Mouse (Mus musculus) layer of hippocampus, adult 2 months (tissue): ENCODE results near the gene Spindoc. TPM values are rescaled to one million over a fixed set of nuclear protein-coding genes. Genes with fewer than 3 reads are reported as not detected.
"Not testable (repeated sequence)": the region's sequence is repeated elsewhere in the genome, so short reads cannot be mapped to it uniquely, and the experiment has no call there.

ENCODE experiments used
- DNase-seq, 2 experiments: peaks; one replicate each; pipeline ENCODE4 v3.0.0; 2022; ENCODE audit warnings: low spot score in 2 of 2
- H3K27ac ChIP-seq: fragments of 200-600 bp; 2 replicates; pipeline ENCODE4 v1.8.1; 2022
- H3K4me3 ChIP-seq: fragments of 200-600 bp; 2 replicates; pipeline ENCODE4 v1.8.1; 2022; ENCODE audit warnings: mild to moderate bottlenecking
- CTCF ChIP-seq: fragments of 200-600 bp; conservative IDR thresholded peaks from 2 replicates; pipeline ENCODE4 v1.8.1; 2022; ENCODE audit warnings: antibody characterized with exemption, mild to moderate bottlenecking, moderate library complexity
- total RNA-seq, 2 experiments: library from RNA; stranded (reverse); gene quantifications; 2 replicates each; pipeline ENCODE4 v1.2.3; 2021

Gene Spindoc
- total RNA-seq, 2 experiments from 2014 or later, result 30.2 to 31.7 TPM

GRCm38 (mm10) chr19:7419134-7419533 lies 36.3 kb upstream of the Spindoc start:
- Histone ChIP-seq H3K27ac (peak overlapping the region; percentile 87; the same call in 1 of the 2 replicates), H3K4me3 (peak overlapping the region; percentile 27; the same call in 1 of the 2 replicates)
- DNase-seq, result no peak
- no peak for TF ChIP-seq CTCF

GRCm38 (mm10) chr19:7417911-7418849 lies 35.4 kb upstream of the Spindoc start:
- peak; percentile 90 for TF ChIP-seq CTCF
- DNase-seq, result peak; percentile 79 to 85
- peak overlapping the region; percentile 87 for H3K27ac ChIP-seq
- H3K4me3 ChIP-seq, result peak overlapping the region; percentile 74

- peak; percentile 71 to 76 for DNase-seq
- TF ChIP-seq CTCF, result no peak
- H3K27ac ChIP-seq, result peak within 1 kb of the TSS; percentile 89
- H3K4me3 ChIP-seq, result peak within 1 kb of the TSS; percentile 74
These were observed 34.3 kb upstream of the Spindoc start, which contains the start of gene 2700081O15Rik for GRCm38 (mm10) chr19:7416834-7417735. Gene 2700081O15Rik (plus strand): TSS chr19:7417625.

GRCm38 (mm10) chr19:7415916-7416833 lies 33.4 kb upstream of the Spindoc start:
- Histone ChIP-seq H3K4me3 (peak overlapping the region; percentile 74), H3K27ac (peak overlapping the region; percentile 89)
- no peak for TF ChIP-seq CTCF
- DNase-seq, result no peak

GRCm38 (mm10) chr19:7412361-7412760 lies 29.6 kb upstream of the Spindoc start:
- DNase-seq, result no peak
- TF ChIP-seq CTCF, result no peak
- no peak overlapping the region for H3K27ac ChIP-seq
- no peak overlapping the region for H3K4me3 ChIP-seq

GRCm38 (mm10) chr19:7404623-7405229 lies 21.9 kb upstream of the Spindoc start:
- no peak for TF ChIP-seq CTCF
- DNase-seq, result no peak

GRCm38 (mm10) chr19:7400635-7401034 lies 17.8 kb upstream of the Spindoc start:
- no peak for DNase-seq
- H3K4me3 ChIP-seq, result no peak overlapping the region
- no peak overlapping the region for H3K27ac ChIP-seq
- TF ChIP-seq CTCF, result no peak

More at GRCm38 (mm10) chr19:7404623-7405229, 21.9 kb upstream of the Spindoc start:
- Histone ChIP-seq H3K27ac (no peak overlapping the region), H3K4me3 (no peak overlapping the region)

GRCm38 (mm10) chr19:7398898-7399297 lies 16.1 kb upstream of the Spindoc start:
- not testable (repeated sequence) for DNase-seq, H3K4me3 ChIP-seq, H3K27ac ChIP-seq

- not testable (repeated sequence) for H3K27ac ChIP-seq, DNase-seq
- TF ChIP-seq CTCF, result peak; percentile 59
These were observed 14.4 kb upstream of the Spindoc start for GRCm38 (mm10) chr19:7396867-7397826.

GRCm38 (mm10) chr19:7388488-7388887 lies 5.7 kb upstream of the Spindoc start:
- DNase-seq, result no peak
- TF ChIP-seq CTCF, result no peak
- no peak overlapping the region for H3K4me3 ChIP-seq
- H3K27ac ChIP-seq, result no peak overlapping the region

More at GRCm38 (mm10) chr19:7396867-7397826, 14.4 kb upstream of the Spindoc start:
- H3K4me3 ChIP-seq, result not testable (repeated sequence)

- no peak overlapping the region for H3K27ac ChIP-seq
- no peak for TF ChIP-seq CTCF
- DNase-seq, result no peak
- H3K4me3 ChIP-seq, result no peak overlapping the region
These were observed 3.2 kb upstream of the Spindoc start for GRCm38 (mm10) chr19:7386042-7386441.
